Mouse (Mus musculus): ENCODE results near the gene Agpat4. TPM values are rescaled to one million over a fixed set of nuclear protein-coding genes. Genes with fewer than 3 reads are reported as not detected.

Gene Agpat4
- polyA plus RNA-seq, 1 experiment from 2014 or later: 42.6 TPM

DNA sequence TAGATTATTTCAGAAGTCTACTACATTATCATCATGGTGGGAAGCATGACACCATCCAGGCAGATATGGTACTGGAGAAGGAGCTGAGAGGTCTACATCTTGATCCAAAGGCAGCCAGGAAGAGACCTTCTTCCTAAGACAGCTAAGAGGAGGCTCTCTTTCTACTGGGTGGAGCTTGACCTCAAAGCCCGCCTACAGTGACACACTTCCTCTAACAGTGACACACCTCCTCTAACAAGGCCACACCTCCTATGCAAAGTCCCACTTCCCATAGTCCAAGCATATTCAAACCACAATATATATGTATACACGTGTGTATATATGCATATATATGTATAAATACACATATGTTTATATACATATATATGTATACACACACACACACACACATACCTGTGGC lies 32.5 kb downstream of the Agpat4 start:
- Histone ChIP-seq H3K27me3 (no peaks in the 10 kb centered on the region), H3K9me3 (no peaks in the 10 kb centered on the region), H3K36me3 (peaks cover 24% of the 10 kb centered on the region), H3K4me3 (no peak overlapping the region), H3K4me1 (no peaks in the 10 kb centered on the region), H3K4me2 (replicated peaks) (no peak overlapping the region), H3K27ac (no peak overlapping the region), H3K9ac (no peak overlapping the region)
- no peak for ATAC-seq (ENCODE audit: insufficient number of reproducible peaks, insufficient read depth, low FRiP score, low TSS enrichment)
- 93% methylated on average over 2 of the region's 2 CpGs for WGBS

DNA sequence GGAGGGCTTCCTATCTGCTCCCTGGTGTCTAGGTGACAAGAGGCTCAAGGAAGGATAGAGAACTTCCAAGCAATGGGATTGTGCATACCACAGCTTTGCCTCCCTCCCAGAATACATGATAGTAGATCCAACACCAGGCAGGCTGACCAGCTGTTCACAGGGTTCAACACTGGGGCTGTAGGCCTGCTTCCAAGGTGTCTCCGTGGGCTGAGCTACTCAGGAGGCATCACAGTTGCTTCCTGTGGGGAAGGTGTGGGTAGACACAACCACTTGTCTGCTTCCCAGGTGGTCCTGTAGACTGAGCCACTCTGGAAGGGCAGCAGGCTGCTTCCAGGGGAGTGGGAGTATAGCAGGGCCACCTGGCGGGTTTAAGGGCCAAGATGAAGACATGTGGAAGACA lies 35.8 kb downstream of the Agpat4 start:
- no peak overlapping the region for H3K27ac ChIP-seq
- no peaks in the 10 kb centered on the region for H3K9me3 ChIP-seq
- no peak overlapping the region for H3K4me3 ChIP-seq
- 68% methylated on average over 2 of the region's 2 CpGs for WGBS
- H3K27me3 ChIP-seq: no peaks in the 10 kb centered on the region
- H3K9ac ChIP-seq: no peak overlapping the region
- H3K4me1 ChIP-seq: no peaks in the 10 kb centered on the region
- H3K4me2 ChIP-seq (replicated peaks): no peak overlapping the region
- ATAC-seq (ENCODE audit: insufficient number of reproducible peaks, insufficient read depth, low FRiP score, low TSS enrichment): no peak
- H3K36me3 ChIP-seq: peaks cover 27% of the 10 kb centered on the region

DNA sequence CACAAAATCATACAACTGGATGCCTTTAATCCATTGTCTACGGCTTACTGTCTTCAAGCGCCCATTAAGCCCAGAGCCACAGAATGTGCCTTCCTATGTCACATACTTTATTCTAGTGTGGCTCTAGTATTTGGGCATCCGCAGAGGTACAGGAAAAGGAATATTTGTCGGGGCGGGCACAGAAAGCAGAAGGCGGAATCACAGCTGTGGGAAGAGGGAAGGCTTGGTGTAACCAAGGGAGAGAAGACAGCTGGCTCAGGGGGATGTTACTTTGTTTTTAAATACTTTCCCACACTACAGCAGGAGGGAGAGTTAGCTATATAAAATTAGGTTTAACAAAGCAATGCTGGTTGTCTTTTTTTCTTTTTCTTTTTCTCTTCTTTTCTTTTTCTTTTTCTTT lies 36.7 kb downstream of the Agpat4 start:
- 84% methylated on average over 6 of the region's 6 CpGs for WGBS
- Histone ChIP-seq H3K4me3 (no peak overlapping the region), H3K27ac (no peak overlapping the region), H3K27me3 (no peaks in the 10 kb centered on the region), H3K9me3 (no peaks in the 10 kb centered on the region), H3K9ac (no peak overlapping the region), H3K4me2 (replicated peaks) (no peak overlapping the region), H3K36me3 (peaks cover 27% of the 10 kb centered on the region), H3K4me1 (no peaks in the 10 kb centered on the region)
- no peak for ATAC-seq (ENCODE audit: insufficient number of reproducible peaks, insufficient read depth, low FRiP score, low TSS enrichment)

DNA sequence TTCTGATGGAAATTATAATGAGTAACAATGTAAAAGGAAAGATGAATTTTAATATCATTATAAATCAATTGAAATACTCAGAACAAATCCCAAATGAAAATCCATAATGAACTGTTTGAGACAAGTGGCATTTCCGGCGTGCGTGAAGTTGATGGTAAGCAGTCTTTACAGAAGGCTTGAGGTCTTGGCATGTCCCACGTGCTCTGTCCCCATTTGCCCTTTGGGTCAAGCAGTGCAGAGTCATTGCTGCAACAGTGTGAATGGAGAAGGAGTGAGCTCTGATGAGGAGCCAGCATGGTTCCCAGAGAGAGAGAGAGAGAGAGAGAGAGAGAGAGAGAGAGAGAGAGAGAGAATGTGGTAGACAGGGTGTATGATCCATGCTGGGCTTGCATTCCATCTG lies 37.4 kb downstream of the Agpat4 start:
- Histone ChIP-seq H3K4me1 (no peaks in the 10 kb centered on the region), H3K27ac (no peak overlapping the region), H3K27me3 (no peaks in the 10 kb centered on the region), H3K36me3 (peaks cover 27% of the 10 kb centered on the region), H3K4me2 (replicated peaks) (no peak overlapping the region), H3K9ac (no peak overlapping the region), H3K4me3 (no peak overlapping the region), H3K9me3 (no peaks in the 10 kb centered on the region)
- ATAC-seq (ENCODE audit: insufficient number of reproducible peaks, insufficient read depth, low FRiP score, low TSS enrichment): no peak
- 88% methylated on average over 4 of the region's 4 CpGs for WGBS

DNA sequence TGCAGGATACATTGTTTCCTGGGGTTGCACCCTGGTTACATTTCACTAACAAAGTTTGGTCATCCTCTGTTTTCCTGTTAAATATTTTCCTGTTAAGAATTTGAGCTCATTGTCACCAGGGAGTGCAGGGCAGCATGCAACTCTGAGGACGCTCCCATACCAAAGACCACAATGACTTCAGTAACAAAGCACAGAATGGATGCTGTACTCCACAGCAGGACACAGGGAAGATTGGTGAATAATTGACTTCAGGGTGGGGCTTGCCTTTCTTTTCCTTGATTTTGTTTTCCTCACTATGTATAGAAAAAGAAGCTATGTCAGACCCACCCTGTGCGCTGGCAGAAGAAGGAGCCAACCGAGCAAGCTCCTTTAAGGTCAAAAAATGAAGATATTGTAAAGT lies 38.2 kb downstream of the Agpat4 start:
- 86% methylated on average over 3 of the region's 3 CpGs for WGBS
- H3K4me1 ChIP-seq: no peaks in the 10 kb centered on the region
- no peak overlapping the region for H3K4me2 ChIP-seq (replicated peaks)
- H3K27ac ChIP-seq: no peak overlapping the region
- no peak overlapping the region for H3K9ac ChIP-seq
- H3K36me3 ChIP-seq: peaks cover 31% of the 10 kb centered on the region
- no peaks in the 10 kb centered on the region for H3K27me3 ChIP-seq
- H3K9me3 ChIP-seq: no peaks in the 10 kb centered on the region
- H3K4me3 ChIP-seq: no peak overlapping the region
- no peak for ATAC-seq (ENCODE audit: insufficient number of reproducible peaks, insufficient read depth, low FRiP score, low TSS enrichment)

DNA sequence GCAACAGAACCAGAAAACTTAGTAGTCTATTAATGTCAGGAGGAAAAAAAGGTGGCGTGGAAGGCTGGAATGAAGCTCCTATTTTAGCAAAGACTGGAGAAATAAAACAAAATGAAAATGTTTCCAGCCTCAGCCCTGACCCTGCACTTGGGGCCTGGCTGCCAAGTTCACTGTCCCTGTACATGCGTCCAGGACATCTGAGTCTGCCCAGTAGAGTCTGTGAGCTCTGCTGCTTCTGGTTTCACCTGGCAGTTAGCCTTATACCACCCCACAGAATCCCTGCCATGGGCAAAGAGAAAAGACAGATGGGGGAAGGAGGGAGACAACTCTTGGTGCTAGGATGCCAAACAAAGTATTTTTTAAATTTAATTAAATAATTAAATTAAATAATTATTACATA lies 38.7 kb downstream of the Agpat4 start:
- H3K36me3 ChIP-seq: peaks cover 27% of the 10 kb centered on the region
- no peak overlapping the region for H3K4me2 ChIP-seq (replicated peaks)
- H3K27ac ChIP-seq: no peak overlapping the region
- no peaks in the 10 kb centered on the region for H3K27me3 ChIP-seq
- WGBS: 85% methylated on average over 2 of the region's 2 CpGs
- no peak for ATAC-seq (ENCODE audit: insufficient number of reproducible peaks, insufficient read depth, low FRiP score, low TSS enrichment)
- H3K4me1 ChIP-seq: peaks cover under 1% of the 10 kb centered on the region; the same call in 1 of the 2 replicates
- no peaks in the 10 kb centered on the region for H3K9me3 ChIP-seq
- no peak overlapping the region for H3K9ac ChIP-seq
- H3K4me3 ChIP-seq: no peak overlapping the region

DNA sequence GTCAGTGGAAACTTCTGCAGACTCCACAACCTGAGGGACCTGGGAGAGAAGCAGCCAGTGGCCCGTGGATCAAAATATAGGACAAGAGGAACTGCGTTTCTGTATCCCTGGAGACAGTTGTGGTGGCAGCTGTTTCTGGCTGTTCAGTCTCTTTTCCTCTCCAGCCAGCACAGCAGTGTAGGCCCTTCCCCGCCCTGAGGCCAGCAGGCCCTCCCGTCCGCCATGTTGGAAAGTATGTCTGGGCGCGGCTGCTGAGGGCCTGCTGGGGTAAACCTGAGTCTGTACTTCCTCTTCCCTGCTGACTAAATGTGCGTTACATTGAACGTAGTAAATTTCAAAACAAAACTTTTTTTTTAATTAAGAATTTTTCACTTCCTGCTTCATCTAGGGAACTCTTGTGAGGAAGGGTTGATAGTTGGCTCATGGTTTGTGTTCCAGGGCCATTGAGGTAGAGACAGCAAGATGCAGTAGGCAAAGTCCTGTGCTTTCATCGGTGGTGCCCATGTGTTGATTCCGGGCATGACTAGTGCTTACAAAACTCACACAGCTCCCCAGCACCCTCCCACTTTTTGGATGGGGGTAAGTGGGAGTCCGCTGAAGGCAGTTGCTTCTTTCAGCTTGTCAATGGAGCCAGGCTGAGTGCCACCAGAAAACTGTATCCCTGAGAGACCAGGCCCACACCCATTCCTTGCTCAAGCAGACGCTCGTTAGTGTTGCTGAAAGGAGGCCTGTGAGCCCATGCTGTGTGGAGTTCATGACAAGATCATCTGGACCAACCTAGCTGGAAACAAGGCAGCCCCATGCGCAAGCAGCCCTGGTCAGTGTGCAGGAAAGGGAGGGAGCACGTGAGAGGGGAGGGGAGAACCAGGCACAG lies 40.9 kb downstream of the Agpat4 start:
- Histone ChIP-seq H3K36me3 (peaks cover 10% of the 10 kb centered on the region), H3K4me2 (replicated peaks) (no peak overlapping the region), H3K9me3 (no peaks in the 10 kb centered on the region), H3K27ac (no peak overlapping the region), H3K4me3 (no peak overlapping the region), H3K9ac (no peak overlapping the region), H3K27me3 (no peaks in the 10 kb centered on the region), H3K4me1 (peaks cover 22% of the 10 kb centered on the region)
- no peak for ATAC-seq (ENCODE audit: insufficient number of reproducible peaks, insufficient read depth, low FRiP score, low TSS enrichment)
- WGBS: 87% methylated on average over 16 of the region's 16 CpGs

DNA sequence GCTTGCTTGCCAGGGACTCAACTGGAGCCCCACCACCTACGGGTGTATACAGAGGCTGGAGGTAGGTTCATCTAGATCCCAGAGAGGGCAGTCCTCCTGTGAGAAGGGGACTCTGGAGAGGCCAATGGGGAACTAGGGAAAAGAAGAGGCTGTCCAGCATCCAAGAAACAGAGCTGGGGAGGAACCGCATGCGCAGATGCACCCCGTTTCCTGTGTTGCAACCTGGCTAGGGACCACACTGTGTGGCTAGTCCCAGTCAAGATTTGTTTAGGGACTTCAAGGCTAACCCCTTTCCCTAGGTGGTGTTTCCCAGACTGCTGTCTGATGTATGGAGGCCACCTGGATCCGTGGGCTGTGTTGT lies 41.5 kb downstream of the Agpat4 start:
- Histone ChIP-seq H3K4me2 (replicated peaks) (no peak overlapping the region), H3K27me3 (no peaks in the 10 kb centered on the region), H3K27ac (no peak overlapping the region), H3K9me3 (no peaks in the 10 kb centered on the region), H3K4me3 (no peak overlapping the region), H3K36me3 (0 out of 2 replicates have a peak, but pooled peaks cover 8% of the 10 kb centered on the region), H3K4me1 (peaks cover 23% of the 10 kb centered on the region), H3K9ac (no peak overlapping the region)
- ATAC-seq (ENCODE audit: insufficient number of reproducible peaks, insufficient read depth, low FRiP score, low TSS enrichment): no peak
- 90% methylated on average over 5 of the region's 5 CpGs for WGBS

DNA sequence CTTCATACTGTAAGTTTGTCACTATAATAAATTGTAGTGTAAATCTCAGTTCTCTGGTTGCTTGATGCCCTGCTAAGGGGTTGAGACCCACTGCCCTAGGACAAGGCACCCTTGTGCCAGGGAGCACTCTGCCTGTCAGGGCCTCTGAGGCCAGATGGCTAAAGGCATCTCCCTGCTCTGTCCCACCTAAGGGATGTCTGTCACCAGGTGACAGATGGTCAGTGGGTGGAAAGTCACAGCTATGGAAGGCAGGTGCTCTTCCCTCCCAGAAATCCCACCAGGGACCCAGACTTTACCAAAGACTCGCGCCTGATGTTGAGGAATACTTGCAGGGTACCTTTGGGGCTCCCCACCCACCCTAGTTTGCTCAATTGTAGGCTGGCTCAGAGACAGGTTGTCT lies 42.0 kb downstream of the Agpat4 start:
- Histone ChIP-seq H3K4me2 (replicated peaks) (no peak overlapping the region), H3K4me1 (peaks cover 23% of the 10 kb centered on the region), H3K27ac (no peak overlapping the region), H3K27me3 (no peaks in the 10 kb centered on the region), H3K36me3 (0 out of 2 replicates have a peak, but pooled peaks cover 8% of the 10 kb centered on the region), H3K9ac (no peak overlapping the region), H3K4me3 (no peak overlapping the region), H3K9me3 (no peaks in the 10 kb centered on the region)
- 100% methylated on average over 2 of the region's 2 CpGs for WGBS
- no peak for ATAC-seq (ENCODE audit: insufficient number of reproducible peaks, insufficient read depth, low FRiP score, low TSS enrichment)

DNA sequence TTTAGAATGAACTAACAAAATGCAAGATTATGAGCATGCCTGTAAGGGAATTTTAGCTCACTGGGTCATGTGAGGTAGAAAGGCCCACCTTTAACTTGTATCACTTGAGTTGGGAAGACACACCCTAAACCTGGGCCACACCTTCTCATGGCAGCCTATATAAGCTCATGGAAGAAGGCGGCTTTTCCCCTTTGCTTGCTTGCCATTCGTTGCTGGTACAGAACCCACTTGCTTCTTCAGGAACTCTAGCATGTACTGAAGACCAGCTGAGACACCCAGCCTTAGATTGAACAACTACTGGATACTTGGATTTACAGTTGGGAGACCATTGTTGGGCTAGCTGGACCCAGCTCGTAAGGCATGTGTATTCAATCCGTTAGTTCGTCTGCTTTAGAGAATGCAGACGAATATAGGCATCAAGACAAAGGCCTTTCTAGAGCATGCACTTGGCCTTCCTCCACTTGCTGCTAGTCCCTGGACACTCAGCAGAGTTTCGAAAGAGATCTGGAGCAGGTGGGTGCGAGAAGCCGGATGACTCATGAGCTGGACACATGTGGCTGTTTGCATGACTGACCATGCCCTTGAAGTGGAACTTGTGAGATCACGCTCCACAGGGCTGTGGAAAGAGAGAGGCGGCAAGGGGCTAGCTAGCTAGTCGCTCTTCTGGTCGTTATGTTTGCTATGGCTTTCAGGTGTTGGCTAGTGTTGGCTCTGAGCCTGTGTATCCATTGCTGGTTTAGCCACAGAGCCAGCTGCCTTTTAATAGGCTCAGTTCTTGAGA lies 42.7 kb downstream of the Agpat4 start:
- Histone ChIP-seq H3K36me3 (0 out of 2 replicates have a peak, but pooled peaks cover 8% of the 10 kb centered on the region), H3K4me3 (no peak overlapping the region)
- WGBS: 93% methylated on average over 13 of the region's 13 CpGs

DNA sequence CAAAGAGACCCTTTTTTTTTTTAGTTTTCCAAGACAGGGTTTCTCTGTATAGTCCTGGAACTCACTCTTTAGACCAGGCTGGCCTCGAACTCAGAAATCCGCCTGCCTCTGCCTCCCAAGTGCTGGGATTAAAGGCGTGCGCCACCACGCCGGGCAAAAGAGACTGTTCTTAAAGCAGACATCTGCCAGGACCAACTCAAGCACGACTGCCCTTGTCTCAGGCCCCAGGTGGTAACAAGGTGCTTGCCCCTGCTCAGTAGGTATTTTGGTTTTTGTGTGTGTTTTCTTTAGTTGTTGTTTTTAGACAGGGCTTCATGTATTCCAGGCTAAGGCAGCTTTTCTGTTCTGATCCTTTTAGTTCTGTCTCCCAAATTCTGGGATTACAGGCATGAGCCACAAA lies 43.4 kb downstream of the Agpat4 start:
- Histone ChIP-seq H3K9ac (no peak overlapping the region), H3K4me3 (no peak overlapping the region), H3K36me3 (0 out of 2 replicates have a peak, but pooled peaks cover 8% of the 10 kb centered on the region), H3K4me2 (replicated peaks) (no peak overlapping the region), H3K9me3 (no peaks in the 10 kb centered on the region), H3K4me1 (peaks cover 23% of the 10 kb centered on the region), H3K27me3 (no peaks in the 10 kb centered on the region), H3K27ac (no peak overlapping the region)
- 93% methylated on average over 7 of the region's 7 CpGs for WGBS
- no peak for ATAC-seq (ENCODE audit: insufficient number of reproducible peaks, insufficient read depth, low FRiP score, low TSS enrichment)

More for the DNA sequence above, 42.7 kb downstream of the Agpat4 start:
- H3K9ac ChIP-seq: no peak overlapping the region
- H3K4me1 ChIP-seq: peaks cover 23% of the 10 kb centered on the region
- H3K9me3 ChIP-seq: no peaks in the 10 kb centered on the region
- no peaks in the 10 kb centered on the region for H3K27me3 ChIP-seq
- ATAC-seq (ENCODE audit: insufficient number of reproducible peaks, insufficient read depth, low FRiP score, low TSS enrichment): no peak
- H3K27ac ChIP-seq: no peak overlapping the region
- no peak overlapping the region for H3K4me2 ChIP-seq (replicated peaks)

DNA sequence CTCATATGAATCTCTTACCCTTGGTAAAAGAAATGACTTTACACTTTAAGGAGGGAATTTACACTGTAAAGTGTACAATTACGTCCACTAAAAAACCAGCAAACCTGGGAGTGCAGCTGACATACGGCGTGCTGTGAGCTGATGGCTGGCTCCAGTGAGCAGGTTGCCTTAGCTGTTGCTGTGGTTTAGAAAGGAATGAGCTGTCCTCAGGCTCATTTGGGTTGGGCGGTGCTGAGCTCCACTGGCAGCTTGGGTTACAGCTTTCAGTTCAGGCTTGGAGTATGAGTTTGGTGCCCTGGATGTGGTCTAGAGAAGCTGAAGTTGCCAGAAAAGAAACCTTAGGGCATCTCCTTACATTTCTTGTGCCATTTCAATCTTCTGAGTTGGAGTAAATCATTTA lies 44.3 kb downstream of the Agpat4 start:
- H3K4me1 ChIP-seq: peaks cover 23% of the 10 kb centered on the region
- no peak overlapping the region for H3K27ac ChIP-seq
- 59% methylated on average over 4 of the region's 4 CpGs for WGBS
- H3K36me3 ChIP-seq: 0 out of 2 replicates have a peak, but pooled peaks cover 8% of the 10 kb centered on the region
- peak; percentile 48; the same call in 1 of the 2 replicates for ATAC-seq (ENCODE audit: insufficient number of reproducible peaks, insufficient read depth, low FRiP score, low TSS enrichment)
- H3K27me3 ChIP-seq: no peaks in the 10 kb centered on the region
- H3K9me3 ChIP-seq: no peaks in the 10 kb centered on the region
- H3K9ac ChIP-seq: no peak overlapping the region
- no peak overlapping the region for H3K4me3 ChIP-seq
- no peak overlapping the region for H3K4me2 ChIP-seq (replicated peaks)

All from embryonic facial prominence, embryonic 12.5 days (tissue).